Mouse (Mus musculus) liver, embryonic 15.5 days (tissue): ENCODE data around the gene Gpank1. TPM values are rescaled to one million over a fixed set of nuclear protein-coding genes. Genes with fewer than 3 reads are reported as not detected.

Experiments used
- ATAC-seq: fragments of 200-750 bp; cut with Nextera tagmentation; 2 replicates; pipeline ENCODE4 v1.8.0; 2017; ENCODE audit warnings: moderate number of reproducible peaks, mild to moderate bottlenecking, moderate library complexity; ENCODE audit not compliant: insufficient read depth
- H3K27ac ChIP-seq: fragments of 300-500 bp; sonication (generic); replicated peaks from 2 replicates; pipeline ENCODE4 v1.5.1; 2015; ENCODE audit warnings: mild to moderate bottlenecking, inconsistent platforms
- H3K27me3 ChIP-seq: fragments of 300-500 bp; sonication (generic); 2 replicates; pipeline ENCODE4 v1.6.1; 2015; ENCODE audit warnings: mild to moderate bottlenecking, inconsistent platforms
- H3K36me3 ChIP-seq: fragments of 300-500 bp; sonication (generic); replicated peaks from 2 replicates; pipeline ENCODE4 v1.6.1; 2015; ENCODE audit warnings: moderate library complexity, mild to moderate bottlenecking, inconsistent platforms
- H3K4me1 ChIP-seq: fragments of 300-500 bp; sonication (generic); replicated peaks from 2 replicates; pipeline ENCODE4 v1.6.1; 2015; ENCODE audit warnings: inconsistent platforms
- H3K4me2 ChIP-seq: fragments of 300-500 bp; sonication (generic); 2 replicates; pipeline ENCODE4 v1.6.1; 2015; ENCODE audit warnings: moderate library complexity, mild to moderate bottlenecking, inconsistent platforms
- H3K4me3 ChIP-seq: fragments of 300-500 bp; sonication (generic); replicated peaks from 2 replicates; pipeline ENCODE4 v1.5.1; 2015; ENCODE audit warnings: mild to moderate bottlenecking, inconsistent platforms
- H3K9ac ChIP-seq: fragments of 300-500 bp; sonication (generic); 2 replicates; pipeline ENCODE4 v1.6.1; 2015; ENCODE audit warnings: moderate library complexity, mild to moderate bottlenecking, inconsistent platforms
- H3K9me3 ChIP-seq: fragments of 300-500 bp; sonication (generic); replicated peaks from 2 replicates; pipeline ENCODE4 v1.6.1; 2016; ENCODE audit warnings: inconsistent platforms
- WGBS: fragments of 180-500 bp; shearing (Covaris S2); methylation state at CpG from one replicate; pipeline ENCODE4 v1.1.7; 2015; ENCODE audit warnings: mixed read lengths; ENCODE audit not compliant: insufficient replicate concordance; 5-methylcytosine and 5-hydroxymethylcytosine counted together
- polyA plus RNA-seq: library from polyadenylated mRNA; unstranded; fragments of >200 nt; fragmentation: Nextera tagmentation; extraction: Ambion mirVana; gene quantifications from 2 replicates; pipeline ENCODE4 v1.2.1, GENCODE M21; 2015

Gpank1 gene
- polyA plus RNA-seq, 1 experiment from 2014 or later: 12.8 TPM

DNA sequence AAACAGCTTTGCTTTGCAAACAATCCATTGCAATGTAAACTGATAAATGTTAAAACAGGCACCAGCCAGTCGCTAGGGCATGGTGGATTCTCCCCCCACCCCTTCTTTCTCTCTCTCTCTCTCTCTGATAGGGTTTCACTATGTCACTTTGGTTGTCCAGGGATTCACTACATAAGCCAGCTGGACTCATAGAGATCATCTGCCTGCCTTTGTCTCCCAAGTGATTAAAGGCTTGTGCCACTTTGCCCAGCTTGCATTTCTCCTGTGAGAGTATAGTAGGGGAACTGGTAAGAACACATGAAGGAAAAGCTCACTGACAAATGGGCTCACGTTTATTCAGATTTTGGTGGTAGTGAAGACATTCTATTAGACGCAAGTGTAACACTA is 10.9 kb downstream of the Gpank1 start:
- 57% methylated on average over 3 of the region's 3 CpGs for WGBS
- Histone ChIP-seq H3K4me1 (peaks cover 56% of the 10 kb centered on the region), H3K4me3 (no peak overlapping the region), H3K27ac (peak overlapping the region; percentile 60), H3K27me3 (no peaks in the 10 kb centered on the region), H3K9me3 (no peaks in the 10 kb centered on the region), H3K9ac (no peak overlapping the region), H3K4me2 (peak overlapping the region; percentile 29), H3K36me3 (peaks cover 23% of the 10 kb centered on the region)
- no peak for ATAC-seq

GRCm38 (mm10) chr17:35133517-35133916 is 12.3 kb downstream of the Gpank1 start:
- WGBS: 84% methylated on average over 7 of the region's 7 CpGs
- H3K9ac ChIP-seq: no peak overlapping the region
- no peaks in the 10 kb centered on the region for H3K9me3 ChIP-seq
- H3K4me2 ChIP-seq: 0 out of 2 replicates have a peak overlapping the region, but pooled peaks have one; percentile 90
- peaks cover 50% of the 10 kb centered on the region for H3K4me1 ChIP-seq
- H3K27me3 ChIP-seq: no peaks in the 10 kb centered on the region
- H3K4me3 ChIP-seq: no peak overlapping the region
- H3K27ac ChIP-seq: no peak overlapping the region
- no peak for ATAC-seq
- H3K36me3 ChIP-seq: peaks cover 27% of the 10 kb centered on the region

- peak; percentile 89 for ATAC-seq
- H3K9ac ChIP-seq: peak within 1 kb of the TSS; percentile 77
- H3K27ac ChIP-seq: peak within 1 kb of the TSS; percentile 92
- H3K27me3 ChIP-seq: no peaks in the 10 kb centered on the region
- H3K4me1 ChIP-seq: peaks cover 39% of the 10 kb centered on the region
- H3K36me3 ChIP-seq: peaks cover 27% of the 10 kb centered on the region
- peak within 1 kb of the TSS; percentile 89 for H3K4me3 ChIP-seq
- under 1% methylated on average over 66 of the region's 66 CpGs for WGBS
- no peaks in the 10 kb centered on the region for H3K9me3 ChIP-seq
- H3K4me2 ChIP-seq: peak within 1 kb of the TSS; percentile 90
Observed at GRCm38 (mm10) chr17:35134801-35135590, 13.7 kb downstream of the Gpank1 start, which contains the start of gene Bag6. Gene Bag6, plus strand, starts transcription at chr17:35135178.

DNA sequence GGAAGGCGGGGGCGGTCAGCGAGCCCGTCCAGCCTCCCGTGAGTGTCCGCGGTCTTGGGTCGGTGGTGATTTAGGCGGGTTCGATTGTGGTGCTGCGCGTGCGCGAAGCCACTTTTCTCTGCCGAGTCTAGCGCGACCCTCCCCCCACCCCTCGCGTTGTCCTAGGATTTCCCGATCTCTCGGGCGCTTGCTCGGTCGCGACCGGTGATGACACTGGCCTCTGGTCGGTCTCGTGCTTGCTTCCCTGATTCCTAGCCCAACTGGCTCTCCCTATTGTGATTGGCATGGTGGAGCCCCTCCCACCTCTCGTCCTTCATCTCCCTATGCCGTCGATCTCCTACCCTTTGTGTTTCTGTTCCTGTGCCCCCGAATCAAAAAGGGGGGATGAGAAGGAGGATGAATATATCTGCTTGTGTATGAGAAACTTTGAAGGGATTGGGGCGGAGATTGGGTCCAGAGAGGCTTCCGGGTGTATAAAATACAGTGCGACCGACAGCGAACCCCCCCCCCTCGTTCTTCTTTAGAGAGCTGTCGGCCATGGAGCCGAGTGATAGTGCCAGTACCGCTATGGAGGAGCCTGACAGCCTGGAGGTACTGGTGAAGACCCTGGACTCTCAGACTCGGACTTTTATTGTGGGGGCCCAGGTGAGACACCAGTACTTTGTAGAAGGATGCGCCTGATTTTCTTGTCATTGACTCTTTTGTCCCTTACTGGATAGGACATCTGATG is 14.5 kb downstream of the Gpank1 start:
- peak; percentile 47 for ATAC-seq
- peak overlapping the region; percentile 92 for H3K27ac ChIP-seq
- H3K4me2 ChIP-seq: peak overlapping the region; percentile 90
- H3K9ac ChIP-seq: peak overlapping the region; percentile 77
- H3K4me1 ChIP-seq: peaks cover 31% of the 10 kb centered on the region
- H3K27me3 ChIP-seq: no peaks in the 10 kb centered on the region
- under 1% methylated on average over 43 of the region's 43 CpGs for WGBS
- no peaks in the 10 kb centered on the region for H3K9me3 ChIP-seq
- H3K36me3 ChIP-seq: peaks cover 29% of the 10 kb centered on the region
- H3K4me3 ChIP-seq: peak overlapping the region; percentile 89

GRCm38 (mm10) chr17:35139269-35139668 is 18.0 kb downstream of the Gpank1 start:
- peaks cover 21% of the 10 kb centered on the region for H3K4me1 ChIP-seq
- 82% methylated on average over 3 of the region's 3 CpGs for WGBS
- ATAC-seq: no peak
- no peak overlapping the region for H3K27ac ChIP-seq
- H3K4me3 ChIP-seq: no peak overlapping the region
- H3K9me3 ChIP-seq: no peaks in the 10 kb centered on the region
- no peaks in the 10 kb centered on the region for H3K27me3 ChIP-seq
- H3K36me3 ChIP-seq: peaks cover 63% of the 10 kb centered on the region
- H3K9ac ChIP-seq: no peak overlapping the region
- H3K4me2 ChIP-seq: no peak overlapping the region

DNA sequence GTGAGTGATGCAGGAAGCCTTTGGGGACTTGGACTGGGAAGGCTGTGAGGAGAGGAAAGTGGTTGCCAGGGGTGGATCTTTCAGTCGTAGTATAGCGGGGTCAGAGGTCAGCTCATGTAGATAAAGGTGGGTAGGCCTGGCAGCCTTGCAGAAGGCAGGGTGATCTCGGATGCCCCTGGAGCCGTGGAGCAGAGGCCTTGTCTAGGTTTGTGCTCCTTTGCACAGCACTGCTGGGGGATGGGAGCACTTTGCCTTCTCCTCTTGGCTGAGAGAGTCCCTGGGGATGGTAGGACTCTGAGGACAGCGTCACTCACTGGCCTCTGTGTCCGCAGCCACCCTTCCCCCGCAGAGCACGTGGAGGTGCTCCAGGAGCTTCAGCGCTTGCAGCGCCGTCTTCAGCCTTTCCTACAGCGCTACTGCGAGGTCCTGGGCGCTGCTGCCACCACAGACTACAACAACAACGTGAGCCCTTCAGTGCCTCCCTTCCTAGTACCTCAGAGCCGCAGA is 19.3 kb downstream of the Gpank1 start:
- Histone ChIP-seq H3K4me3 (no peak overlapping the region), H3K9me3 (no peaks in the 10 kb centered on the region), H3K4me2 (no peak overlapping the region), H3K9ac (no peak overlapping the region), H3K27me3 (no peaks in the 10 kb centered on the region), H3K27ac (no peak overlapping the region), H3K4me1 (peaks cover 19% of the 10 kb centered on the region), H3K36me3 (peaks cover 76% of the 10 kb centered on the region)
- no peak for ATAC-seq
- WGBS: 83% methylated on average over 16 of the region's 16 CpGs

- 82% methylated on average over 6 of the region's 6 CpGs for WGBS
- no peak overlapping the region for H3K4me2 ChIP-seq
- no peak overlapping the region for H3K4me3 ChIP-seq
- no peak for ATAC-seq
- no peak overlapping the region for H3K9ac ChIP-seq
- no peaks in the 10 kb centered on the region for H3K27me3 ChIP-seq
- no peaks in the 10 kb centered on the region for H3K9me3 ChIP-seq
- H3K36me3 ChIP-seq: peaks cover 90% of the 10 kb centered on the region
- no peak overlapping the region for H3K27ac ChIP-seq
- peaks cover 7% of the 10 kb centered on the region for H3K4me1 ChIP-seq
Observed at GRCm38 (mm10) chr17:35141971-35142370, 20.7 kb downstream of the Gpank1 start.

DNA sequence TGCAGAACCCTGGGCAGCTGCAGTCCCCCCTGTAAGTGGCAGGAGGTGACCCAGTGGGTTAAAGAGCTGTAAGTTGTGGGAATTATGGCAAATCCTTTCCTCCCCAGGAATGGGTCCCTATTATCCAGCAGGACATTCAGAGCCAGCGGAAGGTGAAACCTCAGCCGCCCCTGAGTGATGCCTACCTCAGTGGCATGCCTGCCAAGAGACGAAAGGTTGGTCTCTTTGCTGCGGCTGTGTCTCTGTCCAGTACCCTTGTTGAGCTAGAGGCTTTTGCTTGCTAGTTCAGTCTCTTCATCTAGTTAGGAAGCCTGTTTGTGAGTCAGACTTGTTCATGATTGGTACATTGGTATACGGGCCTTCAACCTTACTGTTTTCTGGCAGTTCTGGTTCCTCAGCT is 24.9 kb downstream of the Gpank1 start:
- ATAC-seq: no peak
- no peak overlapping the region for H3K4me3 ChIP-seq
- no peak overlapping the region for H3K27ac ChIP-seq
- no peaks in the 10 kb centered on the region for H3K4me1 ChIP-seq
- no peak overlapping the region for H3K9ac ChIP-seq
- no peaks in the 10 kb centered on the region for H3K9me3 ChIP-seq
- no peaks in the 10 kb centered on the region for H3K27me3 ChIP-seq
- no peak overlapping the region for H3K4me2 ChIP-seq
- 86% methylated on average over 5 of the region's 5 CpGs for WGBS
- peaks cover 99% of the 10 kb centered on the region for H3K36me3 ChIP-seq

- Histone ChIP-seq H3K27me3 (no peaks in the 10 kb centered on the region), H3K36me3 (peaks cover 99% of the 10 kb centered on the region), H3K27ac (no peak overlapping the region), H3K9me3 (no peaks in the 10 kb centered on the region), H3K4me3 (no peak overlapping the region), H3K9ac (no peak overlapping the region), H3K4me1 (no peaks in the 10 kb centered on the region), H3K4me2 (no peak overlapping the region)
- ATAC-seq: no peak
- WGBS: 66% methylated on average over 3 of the region's 3 CpGs
Observed at GRCm38 (mm10) chr17:35147348-35147747, 26.1 kb downstream of the Gpank1 start.

DNA sequence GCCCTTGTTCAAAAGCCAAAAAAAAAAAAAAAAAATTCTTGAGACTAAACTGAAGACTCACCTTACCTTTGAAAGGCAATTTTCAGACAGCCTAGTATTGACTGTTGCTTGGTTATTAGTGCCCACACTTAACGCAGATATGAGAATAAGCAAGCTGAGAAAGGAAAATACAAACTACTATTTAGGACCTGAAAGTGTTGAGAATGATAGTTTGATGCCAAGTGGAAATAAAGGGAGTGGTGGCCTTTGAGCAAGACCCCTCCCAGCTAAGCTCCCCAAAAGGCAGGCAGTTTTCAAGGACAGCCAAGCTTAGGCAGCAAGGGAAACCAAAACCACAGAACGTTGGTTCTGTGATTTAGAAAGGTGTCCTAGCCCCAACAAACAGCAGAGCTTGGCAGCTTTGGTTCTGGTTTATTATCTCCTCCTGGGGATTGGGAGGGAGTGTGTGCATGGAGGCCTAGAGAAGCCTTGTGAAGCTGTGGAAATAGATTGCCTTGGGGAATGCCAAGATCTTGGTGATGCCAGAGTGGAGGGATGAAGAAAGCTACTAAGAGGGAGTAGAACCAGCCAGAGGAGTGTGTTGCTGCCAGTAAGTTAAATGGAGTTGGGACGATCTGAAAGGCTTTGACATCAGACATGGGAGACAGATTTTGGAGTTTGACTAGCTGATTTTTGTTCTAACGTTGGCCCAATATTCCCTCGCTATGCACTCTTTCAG is 26.8 kb downstream of the Gpank1 start:
- H3K4me1 ChIP-seq: no peaks in the 10 kb centered on the region
- H3K4me3 ChIP-seq: no peak overlapping the region
- 70% methylated on average over 5 of the region's 5 CpGs for WGBS
- peaks cover 99% of the 10 kb centered on the region for H3K36me3 ChIP-seq
- no peak overlapping the region for H3K4me2 ChIP-seq
- peak overlapping the region; percentile 10; the same call in 1 of the 2 replicates for H3K27ac ChIP-seq
- no peaks in the 10 kb centered on the region for H3K27me3 ChIP-seq
- H3K9me3 ChIP-seq: no peaks in the 10 kb centered on the region
- no peak overlapping the region for H3K9ac ChIP-seq
- ATAC-seq: no peak

GRCm38 (mm10) chr17:35152121-35152520 is 30.9 kb downstream of the Gpank1 start:
- Histone ChIP-seq H3K4me2 (no peak overlapping the region), H3K27ac (no peak overlapping the region), H3K4me1 (no peaks in the 10 kb centered on the region), H3K9ac (no peak overlapping the region), H3K9me3 (no peaks in the 10 kb centered on the region), H3K4me3 (no peak overlapping the region), H3K27me3 (no peaks in the 10 kb centered on the region), H3K36me3 (peaks cover 99% of the 10 kb centered on the region)
- 86% methylated on average over 4 of the region's 4 CpGs for WGBS
- no peak for ATAC-seq
